Mouse (Mus musculus) heart, adult 2 months (tissue): Measurements from ENCODE around the gene Med27.

Experiments
- CTCF ChIP-seq: fragments of 200-600 bp; IDR thresholded peaks from 2 replicates; pipeline ENCODE4 v1.8.1; 2022; ENCODE audit warnings: antibody characterized with exemption, mild to moderate bottlenecking, moderate library complexity
- POLR2A ChIP-seq: fragments of 200-500 bp; IDR thresholded peaks from 2 replicates; pipeline ENCODE4 v1.6.1; 2011; ENCODE audit warnings: mild to moderate bottlenecking, low read depth, low read length, control low read depth; ENCODE audit not compliant: insufficient read depth

- TF ChIP-seq CTCF: no peak
- no peak for TF ChIP-seq POLR2A
Measured at GRCm38 (mm10) chr2:29526266-29526665, 179.6 kb downstream of the Med27 start.
